Mouse (Mus musculus): ENCODE data around the gene Tbc1d14.
A peak's percentile ranks its signal among the peaks of the same experiment; 100 is the strongest.

Tbc1d14 gene

GRCm38 (mm10) chr5:36593176-36593575 is at the start of gene Tbc1d14:
Tbc1d14 (minus strand) TSS chr5:36593276.
- no peak for DNase-seq (ENCODE audit: extremely low spot score)

- DNase-seq (ENCODE audit: extremely low spot score) = no peak
These were observed 32.5 kb upstream of the Tbc1d14 start for GRCm38 (mm10) chr5:36625612-36626011.

- DNase-seq (ENCODE audit: extremely low spot score) = no peak
These were observed 30.6 kb upstream of the Tbc1d14 start for GRCm38 (mm10) chr5:36623670-36624069.

- no peak for DNase-seq (ENCODE audit: extremely low spot score)
These were observed 28.0 kb upstream of the Tbc1d14 start for GRCm38 (mm10) chr5:36621058-36621449.

GRCm38 (mm10) chr5:36620409-36621057 is 27.5 kb upstream of the Tbc1d14 start:
- no peak for DNase-seq (ENCODE audit: extremely low spot score)

- no peak for DNase-seq (ENCODE audit: extremely low spot score)
These were observed 25.8 kb upstream of the Tbc1d14 start for GRCm38 (mm10) chr5:36618890-36619289.

GRCm38 (mm10) chr5:36618356-36618755 is 25.3 kb upstream of the Tbc1d14 start:
- no peak for DNase-seq (ENCODE audit: extremely low spot score)

- DNase-seq (ENCODE audit: extremely low spot score) = no peak
These were observed 21.0 kb upstream of the Tbc1d14 start for GRCm38 (mm10) chr5:36614124-36614523.

GRCm38 (mm10) chr5:36608939-36609499 is 15.9 kb upstream of the Tbc1d14 start:
- DNase-seq (ENCODE audit: extremely low spot score) = no peak

GRCm38 (mm10) chr5:36603031-36603430 is 10.0 kb upstream of the Tbc1d14 start:
- no peak for DNase-seq (ENCODE audit: extremely low spot score)

- DNase-seq (ENCODE audit: extremely low spot score) = no peak
These were observed 9.0 kb upstream of the Tbc1d14 start for GRCm38 (mm10) chr5:36602028-36602427.

GRCm38 (mm10) chr5:36601492-36601891 is 8.4 kb upstream of the Tbc1d14 start:
- DNase-seq (ENCODE audit: extremely low spot score) = no peak

- DNase-seq (ENCODE audit: extremely low spot score) = no peak
These were observed 5.8 kb upstream of the Tbc1d14 start for GRCm38 (mm10) chr5:36598883-36599282.

GRCm38 (mm10) chr5:36597653-36598052 is 4.6 kb upstream of the Tbc1d14 start:
- DNase-seq (ENCODE audit: extremely low spot score) = peak; percentile 13

GRCm38 (mm10) chr5:36596225-36596624 is 3.1 kb upstream of the Tbc1d14 start:
- DNase-seq (ENCODE audit: extremely low spot score) = no peak

GRCm38 (mm10) chr5:36595115-36595514 is 2.0 kb upstream of the Tbc1d14 start:
- no peak for DNase-seq (ENCODE audit: extremely low spot score)

- no peak for DNase-seq (ENCODE audit: extremely low spot score)
These were observed 1.3 kb upstream of the Tbc1d14 start for GRCm38 (mm10) chr5:36594344-36594743.

- DNase-seq (ENCODE audit: extremely low spot score) = no peak
These were observed 2.6 kb downstream of the Tbc1d14 start for GRCm38 (mm10) chr5:36590499-36590920.

GRCm38 (mm10) chr5:36584299-36584698 is 8.8 kb downstream of the Tbc1d14 start:
- DNase-seq (ENCODE audit: extremely low spot score) = no peak

GRCm38 (mm10) chr5:36581924-36582642 is 11.0 kb downstream of the Tbc1d14 start:
- peak; percentile 100 for DNase-seq (ENCODE audit: extremely low spot score)

- no peak for DNase-seq (ENCODE audit: extremely low spot score)
These were observed 11.7 kb downstream of the Tbc1d14 start for GRCm38 (mm10) chr5:36581259-36581923.

- DNase-seq (ENCODE audit: extremely low spot score) = no peak
These were observed 13.1 kb downstream of the Tbc1d14 start for GRCm38 (mm10) chr5:36579967-36580366.

All from embryo, embryonic 9.5 days (tissue).